Mouse (Mus musculus): ENCODE data around the gene Plekhn1.

DNA sequence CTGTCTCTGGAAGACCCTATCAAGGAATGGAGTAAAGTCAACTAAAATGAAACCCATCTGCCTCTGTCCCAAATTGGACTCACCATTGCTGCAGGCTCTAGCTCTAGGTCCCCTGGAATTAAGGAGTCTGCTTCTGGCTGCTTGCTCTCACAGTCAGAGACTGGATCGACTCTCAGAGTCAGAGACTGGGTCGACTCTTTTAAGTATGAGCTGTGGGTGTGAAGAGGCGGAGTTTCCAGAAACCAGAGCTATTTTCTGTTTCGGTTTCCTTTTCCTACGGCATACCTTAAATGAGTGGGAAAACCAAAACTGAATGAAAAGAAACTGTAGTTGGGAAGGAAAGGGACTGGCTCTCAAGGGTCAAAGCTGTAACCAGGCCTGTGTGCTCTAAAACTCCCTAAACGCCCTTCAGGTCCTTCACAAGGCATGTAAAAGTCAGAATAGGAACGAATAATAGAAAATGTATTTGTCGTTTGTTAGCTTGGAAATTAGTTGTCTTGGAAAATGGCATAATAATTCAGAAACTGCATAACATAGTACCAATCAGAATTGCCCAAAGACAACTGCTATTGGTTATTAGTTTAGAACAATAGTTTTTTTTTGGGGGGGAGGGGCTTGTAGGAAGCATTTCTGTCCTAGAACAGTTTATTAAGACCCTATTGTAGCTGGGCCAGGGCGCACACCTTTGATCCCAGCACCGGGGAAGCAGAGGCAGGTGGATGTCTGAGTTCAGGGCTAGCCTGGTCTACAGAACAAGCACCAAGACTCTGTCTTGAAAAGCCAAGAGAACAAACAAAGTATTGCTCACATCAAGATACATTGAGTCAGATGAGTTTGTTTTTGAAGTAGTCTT, 33.8 kb downstream of the Plekhn1 start, which contains the start of gene Isg15:
- TF ChIP-seq CTCF (IDR thresholded peaks at IDR 0.05; ENCODE audit: low read depth, low read length), result no peak
- no peak for TF ChIP-seq POLR2A (IDR thresholded peaks at IDR 0.05; ENCODE audit: extremely low read depth, insufficient read depth, low read length)

Data from liver, adult 2 months (tissue).